Mouse (Mus musculus) stomach, postnatal 0 days (tissue): ENCODE measurements around the gene Aif1.
A peak's percentile ranks its signal among the peaks of the same experiment; 100 is the strongest.

Experiments used
- CTCF ChIP-seq: IDR thresholded peaks from 2 replicates; pipeline ENCODE4 v1.5.1; 2016; ENCODE audit warnings: antibody characterized with exemption, low read depth, mild to moderate bottlenecking, moderate library complexity
- EP300 ChIP-seq: optimal IDR thresholded peaks from 2 replicates; pipeline ENCODE3; 2016; ENCODE audit warnings: antibody characterized with exemption

- TF ChIP-seq CTCF (peak; percentile 31; the same call in 1 of the 2 replicates), EP300 (peak; percentile 92)
Measured at GRCm38 (mm10) chr17:35134801-35135590, 40.9 kb downstream of the Aif1 start, which contains the start of gene Bag6.
